Mouse (Mus musculus): ENCODE results near the gene Olfr1428. TPM values are rescaled to one million over a fixed set of nuclear protein-coding genes. Genes with fewer than 3 reads are reported as not detected.

Olfr1428 gene
- not detected in 2 replicates for polyA plus RNA-seq (2012; rRNA removed)

DNA sequence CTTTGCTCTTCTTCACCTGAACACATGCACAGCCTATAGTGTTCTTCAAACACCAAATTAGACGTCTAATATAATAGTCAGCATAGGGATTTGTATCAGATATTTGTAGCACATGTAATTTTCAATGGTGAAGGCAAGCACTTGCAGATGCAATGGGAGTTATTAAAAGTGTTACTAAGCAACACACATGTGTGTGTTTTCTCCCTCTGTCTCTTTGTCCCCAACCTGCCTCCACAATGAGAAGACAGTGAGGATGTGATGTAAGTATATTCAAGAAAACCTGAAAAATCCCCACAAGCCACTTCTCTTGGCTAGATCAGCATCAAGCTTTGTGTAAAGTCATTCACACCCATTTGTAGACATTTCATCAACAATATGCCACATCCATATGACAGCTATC is at the start of gene Olfr1428:
Gene Olfr1428 (minus strand): TSS at position 101 of the 400 bp plus-strand sequence.
- TF ChIP-seq CTCF (IDR thresholded peaks at IDR 0.05; ENCODE audit: borderline replicate concordance, control insufficient read depth, extremely low read depth, insufficient read depth, low read length, poor library complexity) (no peak), POLR2A (IDR thresholded peaks at IDR 0.05; ENCODE audit: control insufficient read depth, extremely low read depth, insufficient read depth, low read length, poor library complexity) (no peak)
- 88% methylated on average over 1 of the region's 1 CpGs for WGBS

DNA sequence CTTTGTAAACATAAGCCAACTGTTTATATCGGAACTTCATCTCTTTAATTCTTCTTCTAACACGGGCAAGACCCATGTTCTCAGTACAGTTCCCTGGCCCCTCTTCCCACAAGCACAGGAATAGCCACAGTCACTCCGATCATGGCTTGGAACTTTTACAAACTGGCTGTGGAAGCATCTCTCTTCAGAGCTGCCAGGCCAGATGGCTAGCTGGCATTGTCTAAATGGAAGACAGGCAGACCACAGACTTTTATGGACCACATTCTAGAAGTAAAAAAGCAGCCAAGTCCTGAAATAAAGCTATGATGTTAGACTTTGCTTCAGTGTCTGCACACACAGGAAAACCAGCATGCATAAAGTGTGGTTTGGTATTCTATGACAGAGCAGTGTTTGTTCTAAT is 29.8 kb upstream of the Olfr1428 start:
- WGBS: 96% methylated on average over 3 of the region's 3 CpGs
- TF ChIP-seq POLR2A (IDR thresholded peaks at IDR 0.05; ENCODE audit: control insufficient read depth, extremely low read depth, insufficient read depth, low read length, poor library complexity) (no peak), CTCF (IDR thresholded peaks at IDR 0.05; ENCODE audit: borderline replicate concordance, control insufficient read depth, extremely low read depth, insufficient read depth, low read length, poor library complexity) (no peak)
- Histone ChIP-seq H3K27me3 (ENCODE audit: control insufficient read depth, insufficient read depth, low read length) (no peaks in the 10 kb centered on the region), H3K4me3 (ENCODE audit: control insufficient read depth, insufficient read depth, low read length) (no peak overlapping the region), H3K36me3 (ENCODE audit: control insufficient read depth, insufficient read depth, low read length) (no peaks in the 10 kb centered on the region), H3K27ac (ENCODE audit: control insufficient read depth, insufficient read depth, low read length) (no peak overlapping the region), H3K4me1 (replicated peaks; ENCODE audit: control insufficient read depth, insufficient read depth, low read length) (no peaks in the 10 kb centered on the region)
- no peak for DNase-seq

More for the DNA sequence above, at the start of gene Olfr1428:
- no peak within 1 kb of the TSS for H3K27ac ChIP-seq (ENCODE audit: control insufficient read depth, insufficient read depth, low read length)
- H3K36me3 ChIP-seq (ENCODE audit: control insufficient read depth, insufficient read depth, low read length): no peaks in the 10 kb centered on the region
- no peaks in the 10 kb centered on the region for H3K4me1 ChIP-seq (replicated peaks; ENCODE audit: control insufficient read depth, insufficient read depth, low read length)
- DNase-seq: no peak
- H3K27me3 ChIP-seq (ENCODE audit: control insufficient read depth, insufficient read depth, low read length): no peaks in the 10 kb centered on the region
- H3K4me3 ChIP-seq (ENCODE audit: control insufficient read depth, insufficient read depth, low read length): no peak within 1 kb of the TSS

DNA sequence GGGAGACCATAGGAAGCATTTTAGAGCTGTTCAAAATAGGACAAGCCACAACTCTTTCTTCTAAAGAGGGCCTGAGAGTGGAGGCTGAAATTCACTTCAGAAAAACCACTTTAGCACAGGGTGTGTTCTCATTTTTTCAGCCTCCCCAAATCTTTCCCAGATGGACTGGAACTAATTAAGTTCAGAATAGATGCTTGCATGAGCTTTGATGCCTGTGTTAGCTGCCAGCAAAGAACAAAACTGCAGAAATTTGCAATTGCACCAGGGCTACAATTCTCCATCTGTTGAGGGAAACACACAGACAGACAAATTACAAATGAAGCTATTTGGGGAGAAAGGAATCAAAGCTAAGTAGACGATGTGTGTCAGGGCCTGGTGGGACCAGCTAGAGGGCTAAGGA is 27.7 kb upstream of the Olfr1428 start:
- DNase-seq: no peak
- no peaks in the 10 kb centered on the region for H3K4me1 ChIP-seq (replicated peaks; ENCODE audit: control insufficient read depth, insufficient read depth, low read length)
- TF ChIP-seq POLR2A (IDR thresholded peaks at IDR 0.05; ENCODE audit: control insufficient read depth, extremely low read depth, insufficient read depth, low read length, poor library complexity) (no peak), CTCF (IDR thresholded peaks at IDR 0.05; ENCODE audit: borderline replicate concordance, control insufficient read depth, extremely low read depth, insufficient read depth, low read length, poor library complexity) (no peak)
- no peak overlapping the region for H3K27ac ChIP-seq (ENCODE audit: control insufficient read depth, insufficient read depth, low read length)
- H3K4me3 ChIP-seq (ENCODE audit: control insufficient read depth, insufficient read depth, low read length): no peak overlapping the region
- H3K27me3 ChIP-seq (ENCODE audit: control insufficient read depth, insufficient read depth, low read length): no peaks in the 10 kb centered on the region
- H3K36me3 ChIP-seq (ENCODE audit: control insufficient read depth, insufficient read depth, low read length): no peaks in the 10 kb centered on the region
- 86% methylated on average over 1 of the region's 1 CpGs for WGBS

DNA sequence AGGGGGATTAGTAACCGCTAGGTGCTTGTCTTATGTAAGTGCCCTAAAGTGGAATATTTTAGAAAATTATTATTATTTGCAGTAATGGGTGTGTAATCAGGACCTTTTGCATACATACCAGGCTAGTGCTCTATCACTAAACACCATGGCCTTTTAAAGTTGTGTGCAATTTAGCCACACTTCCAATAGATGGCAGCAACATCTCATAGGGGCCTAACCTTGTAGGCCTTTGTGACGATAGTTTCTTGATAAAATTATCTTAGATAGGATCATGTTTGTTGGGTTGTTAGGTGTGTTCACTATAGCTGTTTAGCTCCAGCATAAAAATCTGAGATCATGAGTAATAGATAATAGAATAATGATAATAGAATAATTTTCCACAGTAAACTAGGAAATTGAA is 18.6 kb upstream of the Olfr1428 start:
- no peak overlapping the region for H3K4me3 ChIP-seq (ENCODE audit: control insufficient read depth, insufficient read depth, low read length)
- TF ChIP-seq POLR2A (IDR thresholded peaks at IDR 0.05; ENCODE audit: control insufficient read depth, extremely low read depth, insufficient read depth, low read length, poor library complexity) (no peak), CTCF (IDR thresholded peaks at IDR 0.05; ENCODE audit: borderline replicate concordance, control insufficient read depth, extremely low read depth, insufficient read depth, low read length, poor library complexity) (no peak)
- no peaks in the 10 kb centered on the region for H3K36me3 ChIP-seq (ENCODE audit: control insufficient read depth, insufficient read depth, low read length)
- H3K4me1 ChIP-seq (replicated peaks; ENCODE audit: control insufficient read depth, insufficient read depth, low read length): no peaks in the 10 kb centered on the region
- H3K27me3 ChIP-seq (ENCODE audit: control insufficient read depth, insufficient read depth, low read length): no peaks in the 10 kb centered on the region
- peak; percentile 4 for DNase-seq
- WGBS: 36% methylated on average over 2 of the region's 2 CpGs
- no peak overlapping the region for H3K27ac ChIP-seq (ENCODE audit: control insufficient read depth, insufficient read depth, low read length)

DNA sequence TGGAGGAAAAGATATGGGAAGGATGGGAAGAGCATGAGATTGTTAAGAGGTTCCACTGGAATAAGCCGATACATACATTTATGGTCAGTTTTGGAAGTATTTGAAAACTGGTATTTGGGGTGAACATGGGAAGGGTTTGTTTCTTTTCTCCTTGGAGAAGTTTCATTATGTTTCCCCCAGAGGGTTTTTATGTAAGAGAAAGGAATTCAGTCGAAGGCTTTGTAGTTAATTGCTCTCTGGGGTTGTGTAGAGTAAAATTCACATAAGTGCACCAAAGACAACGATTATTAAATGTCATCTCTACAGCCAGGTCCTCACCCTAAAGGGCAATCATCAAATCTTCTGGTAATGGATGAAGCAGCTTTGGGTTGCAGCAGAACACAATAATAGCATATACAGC is 7.4 kb upstream of the Olfr1428 start, which contains the start of gene Olfr76:
Gene Olfr76 (minus strand): TSS at position 101 of the 400 bp plus-strand sequence.
- 88% methylated on average over 3 of the region's 3 CpGs for WGBS
- H3K4me1 ChIP-seq (replicated peaks; ENCODE audit: control insufficient read depth, insufficient read depth, low read length): no peaks in the 10 kb centered on the region
- H3K27ac ChIP-seq (ENCODE audit: control insufficient read depth, insufficient read depth, low read length): no peak within 1 kb of the TSS
- no peak for DNase-seq
- TF ChIP-seq POLR2A (IDR thresholded peaks at IDR 0.05; ENCODE audit: control insufficient read depth, extremely low read depth, insufficient read depth, low read length, poor library complexity) (no peak), CTCF (IDR thresholded peaks at IDR 0.05; ENCODE audit: borderline replicate concordance, control insufficient read depth, extremely low read depth, insufficient read depth, low read length, poor library complexity) (no peak)
- H3K27me3 ChIP-seq (ENCODE audit: control insufficient read depth, insufficient read depth, low read length): no peaks in the 10 kb centered on the region
- H3K4me3 ChIP-seq (ENCODE audit: control insufficient read depth, insufficient read depth, low read length): no peak within 1 kb of the TSS
- no peaks in the 10 kb centered on the region for H3K36me3 ChIP-seq (ENCODE audit: control insufficient read depth, insufficient read depth, low read length)

DNA sequence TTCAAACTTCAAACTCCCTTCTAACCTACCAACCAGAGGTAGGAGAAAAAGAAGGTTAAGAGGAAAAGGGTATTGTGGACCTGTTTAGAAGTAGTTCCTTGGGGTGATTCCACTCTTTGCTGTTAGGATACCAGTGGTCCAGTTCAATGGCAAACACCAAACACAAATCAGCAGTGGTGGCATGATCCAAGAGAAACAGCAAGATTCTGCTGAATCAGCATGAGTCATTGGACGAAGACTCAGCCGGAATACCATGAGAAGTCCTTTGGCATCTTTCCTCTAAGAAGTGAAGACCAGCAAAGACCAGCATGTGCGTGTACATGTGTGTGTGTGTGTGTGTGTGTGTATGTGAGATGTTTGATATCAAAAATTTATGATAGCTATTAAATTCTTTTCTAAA is 767 bp upstream of the Olfr1428 start:
- no peak for DNase-seq
- no peaks in the 10 kb centered on the region for H3K4me1 ChIP-seq (replicated peaks; ENCODE audit: control insufficient read depth, insufficient read depth, low read length)
- no peak overlapping the region for H3K27ac ChIP-seq (ENCODE audit: control insufficient read depth, insufficient read depth, low read length)
- TF ChIP-seq CTCF (IDR thresholded peaks at IDR 0.05; ENCODE audit: borderline replicate concordance, control insufficient read depth, extremely low read depth, insufficient read depth, low read length, poor library complexity) (no peak), POLR2A (IDR thresholded peaks at IDR 0.05; ENCODE audit: control insufficient read depth, extremely low read depth, insufficient read depth, low read length, poor library complexity) (no peak)
- H3K4me3 ChIP-seq (ENCODE audit: control insufficient read depth, insufficient read depth, low read length): no peak overlapping the region
- no peaks in the 10 kb centered on the region for H3K27me3 ChIP-seq (ENCODE audit: control insufficient read depth, insufficient read depth, low read length)
- H3K36me3 ChIP-seq (ENCODE audit: control insufficient read depth, insufficient read depth, low read length): no peaks in the 10 kb centered on the region
- 94% methylated on average over 3 of the region's 3 CpGs for WGBS

DNA sequence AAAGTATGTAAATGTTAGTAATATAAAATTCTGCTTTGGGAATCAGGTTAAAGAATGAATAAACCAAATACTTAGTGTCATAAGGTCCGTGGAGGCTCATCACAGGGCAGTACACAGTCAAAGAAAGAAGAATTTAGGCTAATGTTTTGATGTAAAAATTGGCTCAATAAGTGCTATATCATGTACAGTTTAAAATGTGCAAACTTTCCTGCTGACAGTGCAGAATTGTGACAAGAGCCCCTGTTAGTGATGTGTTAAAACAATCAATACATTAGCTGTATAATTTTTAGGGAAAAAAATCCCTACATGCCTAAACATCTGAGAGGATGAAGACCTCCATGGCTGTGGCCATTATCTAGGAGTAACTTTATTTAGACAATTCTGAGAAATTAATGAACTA is 1.9 kb downstream of the Olfr1428 start:
- H3K27me3 ChIP-seq (ENCODE audit: control insufficient read depth, insufficient read depth, low read length): no peaks in the 10 kb centered on the region
- WGBS: 64% methylated on average over 1 of the region's 1 CpGs
- DNase-seq: no peak
- no peaks in the 10 kb centered on the region for H3K4me1 ChIP-seq (replicated peaks; ENCODE audit: control insufficient read depth, insufficient read depth, low read length)
- no peak overlapping the region for H3K4me3 ChIP-seq (ENCODE audit: control insufficient read depth, insufficient read depth, low read length)
- H3K27ac ChIP-seq (ENCODE audit: control insufficient read depth, insufficient read depth, low read length): no peak overlapping the region
- no peaks in the 10 kb centered on the region for H3K36me3 ChIP-seq (ENCODE audit: control insufficient read depth, insufficient read depth, low read length)
- TF ChIP-seq CTCF (IDR thresholded peaks at IDR 0.05; ENCODE audit: borderline replicate concordance, control insufficient read depth, extremely low read depth, insufficient read depth, low read length, poor library complexity) (no peak), POLR2A (IDR thresholded peaks at IDR 0.05; ENCODE audit: control insufficient read depth, extremely low read depth, insufficient read depth, low read length, poor library complexity) (no peak)

All from thymus, adult 2 months (tissue).